Mouse (Mus musculus) ovary, adult 18-20 months (tissue): ENCODE data around the gene Napa.
A peak's percentile ranks its signal among the peaks of the same experiment; 100 is the strongest.

ENCODE experiments used
- DNase-seq: peaks from one replicate; pipeline ENCODE4 v3.0.0; 2022; ENCODE audit warnings: low spot score, mixed read lengths

The Napa gene

DNA sequence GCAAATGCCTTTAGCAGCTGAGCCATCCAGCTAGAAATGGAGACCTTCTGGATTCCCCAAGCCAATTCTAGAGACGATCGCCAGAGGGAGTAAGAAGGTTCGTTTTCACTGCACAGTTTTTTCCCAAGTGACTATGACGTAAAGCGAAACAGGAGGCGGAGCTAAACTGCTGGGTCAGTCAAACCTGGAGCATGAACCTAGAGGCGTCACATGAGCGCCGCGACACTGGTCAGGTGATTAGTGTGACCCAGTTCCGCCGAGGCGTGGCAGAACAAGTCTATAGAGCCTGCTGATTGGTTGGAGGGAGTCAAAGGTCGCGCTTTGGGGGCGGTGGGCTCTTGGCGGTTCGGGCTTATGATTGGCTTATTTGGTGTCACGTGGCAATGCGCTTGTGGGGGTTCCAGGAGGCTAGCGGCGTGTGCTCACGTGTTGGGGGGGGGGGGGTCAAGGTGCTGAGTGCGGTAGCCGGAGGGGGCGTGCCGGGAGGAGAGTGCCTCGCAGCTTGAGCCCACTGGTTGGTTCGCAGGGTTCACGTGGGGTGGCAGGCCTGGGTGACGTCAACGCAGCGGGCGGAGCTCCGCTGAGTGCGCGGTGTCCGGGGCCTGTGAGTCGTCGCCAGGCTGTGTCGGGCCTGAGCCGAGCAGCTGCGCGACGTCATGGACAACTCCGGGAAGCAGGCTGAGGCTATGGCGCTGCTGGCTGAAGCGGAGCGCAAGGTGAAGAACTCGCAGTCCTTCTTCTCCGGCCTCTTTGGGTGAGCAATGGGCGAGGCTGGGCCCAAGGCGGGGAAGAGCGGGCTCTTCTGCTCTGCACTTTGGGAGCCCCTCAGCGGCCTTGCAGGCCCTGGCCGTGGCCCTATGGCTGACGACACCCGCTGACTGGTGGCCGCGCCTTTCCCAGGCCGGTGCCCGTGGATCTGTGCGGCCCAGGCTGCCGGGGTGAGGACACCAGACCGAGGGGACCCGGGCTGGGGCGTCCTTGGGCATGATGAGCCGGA is at the start of gene Napa:
Napa (plus strand) TSS at position 438 of the 997 bp plus-strand sequence.
- DNase-seq: peak; percentile 100

DNA sequence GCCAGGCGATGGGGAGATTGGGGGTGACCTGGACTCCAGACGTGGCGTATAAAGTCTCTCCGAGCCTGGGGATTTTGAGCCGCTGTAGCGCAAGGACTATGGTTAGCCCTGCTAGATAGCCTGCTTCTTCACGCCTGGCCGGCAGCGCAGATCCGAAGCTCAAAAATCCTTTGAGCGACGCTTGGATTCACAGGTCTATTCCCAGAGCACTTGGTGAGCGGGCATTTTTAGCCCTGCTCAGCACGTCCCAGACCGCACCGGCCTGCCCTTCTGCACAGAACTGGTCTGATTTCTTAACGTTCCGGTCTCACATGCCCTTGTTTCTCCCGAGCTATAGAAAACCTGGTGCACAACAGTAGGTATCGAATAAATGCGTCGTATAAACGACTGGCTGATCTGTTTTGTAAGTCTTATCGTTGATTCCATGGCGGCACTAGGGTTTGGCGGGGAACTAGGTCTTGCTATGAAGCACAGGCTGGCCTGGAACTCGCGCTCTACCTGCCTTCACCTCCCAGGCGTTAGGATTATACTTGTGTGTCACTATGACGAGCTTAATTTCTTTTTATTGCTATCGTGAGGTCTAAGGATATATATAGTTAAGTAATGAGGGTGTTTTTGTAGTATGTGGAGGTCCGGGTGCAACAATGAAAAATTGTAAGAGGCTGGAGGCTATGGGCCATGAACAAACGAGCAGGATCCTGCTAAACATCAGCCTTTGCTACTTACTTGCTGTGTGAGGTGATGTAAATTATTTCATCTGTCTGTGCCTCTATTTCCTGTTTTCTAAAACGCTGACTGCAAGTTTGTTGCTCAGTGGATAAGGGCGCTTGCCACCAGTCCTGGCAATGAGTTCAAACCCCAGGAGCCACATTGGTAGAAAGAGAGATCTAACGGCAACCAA is 49.3 kb upstream of the Napa start:
- no peak for DNase-seq

DNA sequence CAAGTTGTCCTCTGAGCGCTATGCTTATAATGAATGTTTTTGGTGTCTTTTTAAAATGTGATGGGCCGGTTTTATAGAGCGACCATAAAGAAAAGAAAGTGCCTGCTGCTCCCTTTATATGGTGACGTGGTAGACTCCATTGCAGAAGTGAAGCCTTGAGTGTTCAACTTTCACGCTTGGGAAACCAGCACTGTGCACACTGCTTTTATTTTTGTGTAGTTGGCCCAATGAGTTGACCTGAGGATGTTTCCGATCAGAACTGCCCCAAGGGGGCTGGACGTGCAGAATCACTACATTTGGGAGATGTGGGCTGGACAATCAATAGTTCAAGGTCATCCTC is 48.7 kb upstream of the Napa start:
- no peak for DNase-seq

DNA sequence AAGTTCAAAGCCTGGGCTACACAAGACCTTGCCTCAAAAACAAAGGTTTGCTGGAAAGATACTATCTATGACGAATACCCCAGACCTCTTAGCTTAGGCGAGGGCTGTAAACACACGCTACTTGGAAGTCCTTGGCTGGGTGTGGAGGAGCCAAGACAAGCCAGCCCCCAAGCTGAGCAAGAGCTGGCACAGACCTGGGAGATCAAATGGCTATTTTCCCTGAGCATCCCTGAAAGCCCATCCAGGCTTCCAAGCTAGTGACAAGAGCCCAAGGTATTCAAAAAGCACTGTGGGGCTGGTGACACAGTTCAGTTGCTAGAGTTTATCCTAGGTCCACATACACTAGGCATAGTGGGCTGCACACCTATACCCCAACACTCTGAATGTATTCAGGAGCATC is 47.7 kb upstream of the Napa start:
- DNase-seq: no peak

DNA sequence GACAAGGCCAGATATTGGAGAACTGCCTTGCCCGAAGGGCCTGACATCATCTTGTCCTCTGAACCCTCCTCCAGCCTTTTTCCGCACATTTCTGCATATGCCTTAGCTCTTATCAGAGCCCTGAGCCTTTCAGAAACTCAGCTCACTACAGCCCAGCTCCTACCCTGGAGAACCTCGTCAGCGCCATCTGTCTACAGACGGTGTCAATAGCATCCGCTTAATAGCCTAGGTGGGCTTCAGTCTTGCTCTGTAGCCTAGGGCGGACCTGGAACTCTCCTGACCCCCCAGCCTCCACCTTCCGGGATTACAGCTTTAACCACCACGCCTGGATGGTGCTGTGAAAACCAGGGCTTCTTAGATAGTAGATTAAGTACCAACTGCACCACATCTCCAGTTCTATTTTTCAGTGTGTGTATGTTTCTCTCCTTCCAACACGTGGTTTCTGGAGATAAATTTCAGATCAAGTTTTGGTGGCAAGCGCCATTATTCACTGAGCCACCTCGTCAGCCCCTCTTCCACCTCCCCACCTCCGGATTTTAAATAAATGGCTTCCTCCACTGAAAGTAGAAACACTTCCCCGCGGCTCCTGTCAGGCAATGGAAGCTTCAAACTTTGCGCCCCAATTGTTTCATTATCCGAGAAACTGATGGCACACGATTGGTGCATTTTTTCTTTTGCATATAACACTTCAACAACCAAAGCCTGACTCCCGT is 46.2 kb upstream of the Napa start:
- peak; percentile 48 for DNase-seq

DNA sequence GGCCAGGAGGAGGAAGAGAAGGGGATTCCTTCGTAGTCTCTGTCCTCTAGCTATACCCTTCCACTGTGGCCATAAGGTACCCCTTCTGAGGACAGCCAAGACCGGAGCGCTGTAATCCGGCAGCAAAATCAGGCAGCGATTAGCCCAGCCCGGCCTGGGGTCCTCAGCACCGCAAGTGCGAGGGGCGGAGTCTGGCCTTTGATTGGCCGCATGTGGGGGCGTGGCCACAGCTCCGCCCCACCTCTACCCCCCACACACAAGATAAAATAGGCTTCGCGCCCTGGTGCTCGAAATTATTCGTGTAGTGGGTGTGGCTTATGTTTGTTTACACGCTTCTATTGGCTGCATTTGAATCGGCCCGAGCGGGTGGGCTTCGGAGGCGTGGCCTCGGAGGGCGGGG is 45.6 kb upstream of the Napa start:
- peak; percentile 93 for DNase-seq

DNA sequence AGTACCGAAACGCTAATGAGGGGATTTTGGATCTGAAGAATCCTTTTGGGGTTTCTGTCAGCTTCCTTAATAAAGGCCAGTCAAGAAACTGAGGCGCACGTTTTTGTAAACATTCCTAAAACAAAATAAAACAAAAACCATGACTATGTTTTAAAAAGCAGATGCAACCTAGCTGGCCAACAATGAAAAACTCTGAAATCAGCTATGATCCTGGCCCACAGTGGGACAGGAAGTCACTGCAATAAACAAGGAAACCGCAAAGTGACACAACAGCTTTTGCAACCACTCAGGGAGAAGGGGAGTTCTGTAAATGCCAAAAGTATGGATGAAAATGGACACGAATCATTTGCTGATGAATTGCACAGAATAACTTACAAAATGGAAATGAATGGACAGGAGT is 45.2 kb upstream of the Napa start:
- no peak for DNase-seq

DNA sequence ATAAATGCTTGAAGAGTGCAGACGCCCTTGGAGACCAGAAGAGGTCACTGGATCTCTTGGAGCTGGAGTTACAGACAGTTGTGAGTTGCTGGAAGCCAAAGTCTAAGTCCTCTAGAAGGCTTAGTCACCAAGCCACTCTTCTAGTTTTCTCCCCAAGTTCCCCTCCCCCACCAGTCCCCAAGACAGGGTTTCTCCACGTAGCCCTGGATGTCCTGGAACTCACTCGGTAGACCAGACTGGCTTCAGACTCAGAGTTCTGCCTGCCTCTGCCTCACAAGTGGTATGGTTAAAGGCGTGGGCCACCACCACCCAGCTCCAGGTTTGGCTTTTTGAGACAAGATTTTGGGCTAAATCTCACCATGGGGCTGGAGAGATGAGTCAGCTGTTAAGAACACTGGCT is 43.3 kb upstream of the Napa start:
- DNase-seq: no peak

DNA sequence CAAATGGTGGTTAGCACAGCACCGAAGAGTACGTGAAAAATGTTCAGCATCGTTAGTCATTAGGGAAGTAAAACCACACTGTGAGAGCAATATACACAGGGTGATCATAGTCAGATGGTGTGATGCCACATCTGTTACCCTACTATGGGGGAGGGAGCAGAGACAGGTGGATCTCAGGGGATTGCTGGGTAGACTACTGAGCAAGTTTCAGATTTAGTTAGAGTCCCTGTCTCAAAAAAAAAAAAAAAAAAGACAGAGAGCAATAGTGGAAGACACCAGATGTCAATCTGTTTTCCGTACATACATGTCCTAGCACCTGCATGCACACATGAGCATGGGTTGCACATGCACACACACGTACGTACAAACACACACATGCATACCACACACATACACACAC is 42.6 kb upstream of the Napa start:
- no peak for DNase-seq

DNA sequence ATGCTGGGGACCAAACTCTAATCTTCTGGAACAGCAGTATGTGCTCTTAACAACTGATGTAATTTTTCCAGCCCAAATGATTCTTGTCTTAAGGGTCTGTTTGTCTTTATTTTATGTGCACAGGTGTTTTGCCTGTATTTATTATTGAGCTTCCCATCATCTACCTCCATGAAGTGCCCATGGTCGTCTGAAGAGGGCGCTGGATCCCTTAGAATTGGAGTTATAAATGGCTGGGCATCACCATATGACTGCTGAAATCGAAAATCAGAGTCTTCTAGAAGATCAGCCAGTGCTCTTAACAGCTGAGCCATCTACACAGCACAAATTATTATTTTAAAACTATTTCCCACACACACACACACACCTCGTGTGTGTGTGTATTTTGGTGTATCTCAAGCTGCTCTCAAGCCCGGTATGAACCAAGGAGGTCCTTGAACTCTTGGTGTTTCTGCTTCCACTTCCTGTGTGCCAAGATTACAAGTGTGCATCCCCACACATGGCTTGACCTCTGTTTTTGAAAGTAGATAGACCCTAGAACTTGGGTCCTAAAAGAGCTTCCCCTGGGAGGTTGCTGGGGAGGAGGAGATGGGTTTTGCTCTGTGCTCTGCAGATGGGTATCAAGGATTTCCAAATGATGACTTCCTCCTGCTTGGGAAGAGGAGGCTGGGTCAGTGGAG is 41.7 kb upstream of the Napa start:
- DNase-seq: no peak

DNA sequence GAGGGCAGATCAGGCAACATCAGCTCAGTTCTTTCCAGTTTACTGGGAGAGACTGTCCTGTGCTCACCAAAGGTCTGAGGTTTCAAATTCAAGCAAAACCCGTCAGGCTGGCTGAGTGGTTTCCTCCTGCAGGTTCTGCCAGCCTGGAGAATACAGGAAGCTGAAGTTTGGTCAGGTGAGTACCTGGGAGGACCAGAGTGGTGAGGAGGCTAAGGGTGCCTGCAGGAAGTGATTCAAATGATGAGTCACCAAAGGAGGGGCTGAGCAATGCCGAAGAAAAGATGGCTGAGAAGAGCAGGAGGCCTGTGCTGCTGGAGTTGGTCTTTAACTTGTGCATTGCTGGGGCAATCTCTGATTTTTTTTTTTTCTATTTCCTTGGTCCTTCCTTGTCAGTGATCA is 41.1 kb upstream of the Napa start:
- no peak for DNase-seq

DNA sequence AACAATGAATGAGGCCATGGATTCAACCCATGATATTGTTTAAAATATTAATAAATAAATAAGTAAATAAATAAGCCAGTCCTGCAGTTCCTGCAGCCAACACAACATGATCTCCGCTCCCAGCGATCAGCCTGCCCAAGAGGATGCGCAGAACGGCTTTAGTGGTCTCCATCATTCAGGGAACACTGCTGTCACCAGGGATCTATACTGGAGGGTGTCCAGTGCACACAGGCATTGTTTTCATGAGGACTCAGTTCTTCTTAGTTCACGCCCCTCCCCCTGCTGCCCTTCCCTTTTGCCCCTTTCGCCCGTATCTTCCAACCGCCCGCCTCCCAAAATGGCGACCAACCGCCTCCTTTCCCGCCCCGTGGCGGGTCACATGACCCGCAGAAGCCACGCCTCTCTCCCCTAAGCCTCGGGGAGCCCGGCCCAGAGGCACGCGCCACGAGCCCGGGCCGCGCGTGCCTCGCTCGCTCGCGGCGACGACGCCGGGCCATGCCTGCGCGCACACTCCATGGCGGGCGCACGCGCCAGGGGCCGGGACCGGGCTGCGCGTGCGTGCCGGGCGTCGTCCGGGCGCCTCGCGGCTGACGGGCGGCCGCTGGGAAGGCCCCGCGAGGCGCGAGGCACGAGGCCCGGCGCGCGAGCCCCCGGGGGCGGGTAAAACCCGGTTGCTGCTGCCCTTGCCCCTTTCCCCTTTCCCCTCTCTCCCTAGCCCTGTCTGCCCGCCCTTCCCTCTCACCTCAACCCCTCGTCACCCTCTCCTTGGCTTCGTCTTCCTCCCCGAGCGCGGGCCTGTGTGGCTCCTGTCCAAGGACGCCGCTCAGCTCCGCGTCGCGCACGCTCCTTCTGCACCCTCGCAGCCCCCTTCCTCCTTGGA is 36.8 kb upstream of the Napa start, which contains the start of gene Zfp541:
Zfp541 (plus strand) TSS at position 596 of the 880 bp plus-strand sequence.
- no peak for DNase-seq

DNA sequence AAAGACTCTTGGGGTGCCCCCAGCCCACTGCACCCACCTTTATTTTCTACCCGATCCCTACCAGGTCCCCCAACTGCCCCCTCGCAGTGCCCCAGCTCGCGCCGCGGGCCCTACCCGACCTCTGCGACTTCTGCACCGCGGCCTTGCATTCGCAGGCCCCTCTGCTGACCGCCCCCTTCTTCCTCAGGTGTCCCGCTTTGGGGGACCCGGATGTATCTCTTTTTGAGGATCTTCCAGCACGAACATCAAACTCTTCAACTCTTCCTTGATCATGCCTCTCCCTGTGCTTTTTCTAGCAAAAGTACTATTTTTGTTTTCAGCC is 36.2 kb upstream of the Napa start:
- DNase-seq: no peak

DNA sequence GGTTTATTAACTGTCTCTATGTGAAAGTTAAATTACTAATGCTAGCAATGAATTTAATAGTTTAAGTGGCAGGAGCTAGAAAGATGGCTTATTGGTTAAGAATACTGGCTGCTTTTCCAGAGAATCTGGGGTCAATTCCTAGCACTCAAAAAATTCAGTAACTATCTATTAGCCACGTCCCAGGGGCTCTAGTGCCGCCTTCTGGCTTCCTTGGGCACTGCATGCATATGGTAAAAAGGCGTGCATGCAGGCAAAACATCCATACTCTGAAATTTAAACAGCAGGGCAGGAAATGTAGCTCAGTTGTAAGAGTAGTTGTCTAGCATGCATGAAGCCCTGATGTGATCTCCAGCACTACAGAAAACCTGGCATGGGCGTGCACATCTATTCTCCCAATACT is 34.8 kb upstream of the Napa start:
- no peak for DNase-seq

DNA sequence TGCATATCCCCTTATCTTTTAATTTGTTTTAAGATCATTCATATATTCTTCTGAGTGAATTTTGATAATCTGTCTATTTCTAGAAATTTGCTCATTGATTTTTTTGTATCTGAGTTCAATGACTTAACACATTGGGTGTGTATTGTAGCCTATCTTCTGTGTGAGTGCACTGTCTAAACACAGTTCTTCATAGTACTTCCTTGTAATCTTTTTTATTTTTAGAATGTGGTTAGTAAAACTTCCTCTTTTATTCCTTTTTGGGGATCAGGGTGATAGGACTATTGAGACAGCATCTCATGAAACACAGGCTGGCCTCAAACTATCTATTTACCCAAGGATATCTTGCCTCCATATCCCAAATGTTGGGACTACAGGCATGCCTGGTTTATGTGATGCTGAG is 27.4 kb upstream of the Napa start:
- no peak for DNase-seq

DNA sequence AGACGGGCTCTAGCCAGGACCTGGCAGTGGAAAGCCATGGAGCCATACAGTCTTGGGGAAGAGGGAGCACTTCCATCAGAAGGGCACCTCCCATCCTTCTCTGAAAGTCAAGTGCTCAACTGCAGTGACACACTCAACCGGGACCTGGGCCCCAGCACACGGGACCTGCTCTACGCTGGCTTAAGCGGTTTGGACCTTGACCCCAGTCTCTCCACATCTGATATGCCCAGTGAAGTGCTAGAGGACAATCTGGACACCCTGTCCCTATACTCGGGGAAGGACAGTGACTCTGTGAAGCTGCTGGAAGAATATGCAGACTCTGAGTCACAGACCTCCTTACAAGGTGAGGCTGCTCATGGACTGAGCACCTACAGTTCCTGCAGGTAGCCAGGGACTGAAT is 26.4 kb upstream of the Napa start:
- no peak for DNase-seq

DNA sequence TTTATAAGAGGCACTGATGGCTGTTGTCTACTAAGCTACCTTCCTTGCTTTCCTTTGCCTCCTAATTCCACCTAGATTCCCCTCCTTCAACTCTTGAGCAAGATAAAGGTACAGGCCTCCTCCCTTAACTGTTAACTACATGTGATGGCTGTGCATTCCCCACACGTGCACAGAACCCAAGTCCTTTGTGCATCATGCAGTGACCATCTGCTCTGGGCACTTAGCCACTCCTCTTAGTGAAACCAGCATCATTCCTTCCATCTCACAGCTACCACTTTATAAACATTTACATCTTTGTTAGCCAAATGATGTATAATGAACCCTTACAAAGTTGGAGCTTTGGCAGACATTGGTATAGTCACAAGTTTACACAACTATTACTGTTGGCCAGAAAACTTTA is 18.3 kb upstream of the Napa start:
- no peak for DNase-seq

DNA sequence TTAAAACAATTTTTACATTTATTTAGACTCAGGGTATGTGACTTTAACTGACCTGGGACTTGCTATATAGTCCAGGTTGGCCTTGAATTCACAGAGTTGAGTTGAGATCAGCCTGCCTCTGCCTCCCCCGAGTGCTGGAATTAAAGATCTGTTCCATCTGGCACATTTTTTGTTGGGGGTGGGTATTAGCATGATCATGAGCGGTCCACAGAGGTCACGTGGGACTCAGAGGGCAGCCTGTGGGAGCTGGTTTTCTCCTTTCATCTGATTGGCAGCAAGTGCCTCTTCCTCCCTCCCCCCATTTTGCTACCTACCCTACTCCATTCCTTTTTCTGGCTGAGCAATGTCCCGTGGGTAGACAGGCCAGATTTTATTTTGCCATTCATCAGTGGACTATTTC is 17.7 kb upstream of the Napa start:
- no peak for DNase-seq

DNA sequence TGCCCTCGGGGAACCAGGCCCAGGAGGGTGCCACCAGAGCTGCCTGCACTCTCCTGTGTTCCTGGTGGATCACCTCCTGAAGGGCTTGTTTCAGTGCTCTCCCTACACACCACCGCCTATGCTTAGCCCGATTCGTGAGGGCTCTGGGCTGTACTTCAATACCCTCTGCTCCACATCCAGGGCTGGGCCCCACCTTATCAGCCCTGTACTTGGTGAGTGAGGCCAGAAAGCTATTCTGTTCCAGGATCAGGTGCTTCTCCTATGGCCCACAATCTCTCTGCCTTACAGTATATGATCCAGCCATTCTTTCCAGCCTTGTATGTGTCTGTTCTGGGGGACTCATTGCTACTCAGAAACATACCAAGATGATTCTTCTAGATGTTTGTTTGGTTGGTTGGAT is 14.9 kb upstream of the Napa start:
- no peak for DNase-seq

DNA sequence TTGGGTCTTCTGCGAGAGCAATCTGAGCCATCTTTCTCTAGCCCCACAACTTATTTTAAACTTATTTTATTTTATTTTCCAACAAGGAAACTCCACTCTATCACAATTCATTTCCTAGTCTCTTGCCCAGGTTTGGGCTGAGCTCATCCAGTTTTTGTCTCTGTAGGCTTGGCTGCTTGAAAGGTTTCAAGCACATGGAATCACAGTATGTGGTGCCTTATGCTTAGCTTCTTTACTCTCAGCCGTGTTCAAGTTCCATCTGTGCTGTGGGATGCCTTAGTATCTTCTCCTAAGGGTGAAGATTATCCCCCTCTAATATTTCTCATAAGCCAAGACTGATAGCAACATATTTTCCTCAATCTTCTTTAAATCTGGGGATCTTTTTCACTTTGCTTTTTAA is 10.7 kb upstream of the Napa start:
- no peak for DNase-seq

DNA sequence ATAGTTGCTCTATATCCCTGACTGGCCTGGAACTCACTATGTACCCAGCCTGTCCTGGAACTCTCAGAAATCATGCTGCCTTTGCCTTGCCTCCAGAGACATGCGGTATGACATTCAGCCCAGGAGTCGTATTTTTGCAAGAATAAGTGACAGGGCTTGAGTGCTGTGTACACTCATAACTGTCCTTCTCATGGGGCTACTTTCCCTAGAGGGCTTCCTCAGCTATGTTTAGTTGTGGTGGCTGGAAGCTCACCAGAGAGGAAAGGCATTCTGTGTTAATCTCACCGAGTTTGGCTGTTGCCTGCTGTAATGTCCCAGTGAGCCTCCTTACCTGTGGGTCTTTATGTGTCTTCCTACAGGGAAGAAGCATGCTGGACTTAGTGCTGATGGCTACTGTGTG is 3.7 kb upstream of the Napa start:
- DNase-seq: no peak
